Mouse (Mus musculus) bone marrow macrophage, adult 2 months (primary cell): ENCODE data around the gene Taf15. TPM values are rescaled to one million over a fixed set of nuclear protein-coding genes. Genes with fewer than 3 reads are reported as not detected.
"Not testable (repeated sequence)": the region's sequence is repeated elsewhere in the genome, so short reads cannot be mapped to it uniquely, and the experiment has no call there.

ENCODE experiments used
- H3K27ac ChIP-seq: 2 replicates; pipeline ENCODE4 v1.5.1; 2012; ENCODE audit warnings: low read depth, low read length; ENCODE audit not compliant: insufficient read depth
- H3K4me1 ChIP-seq: 2 replicates; pipeline ENCODE4 v1.6.1; 2012; ENCODE audit warnings: low read length; ENCODE audit not compliant: control insufficient read depth, insufficient read depth
- H3K4me3 ChIP-seq: 2 replicates; pipeline ENCODE4 v1.5.1; 2012; ENCODE audit warnings: mild to moderate bottlenecking, low read length, moderate library complexity; ENCODE audit not compliant: insufficient read depth
- CTCF ChIP-seq: IDR thresholded peaks from 2 replicates; pipeline ENCODE4 v1.5.1; 2012; ENCODE audit warnings: low read depth, mild to moderate bottlenecking, low read length, moderate library complexity
- POLR2A ChIP-seq: IDR thresholded peaks from 2 replicates; pipeline ENCODE4 v1.6.1; 2012; ENCODE audit warnings: mild to moderate bottlenecking, low read depth, low read length, borderline replicate concordance
- polyA plus RNA-seq: library from polyadenylated mRNA; stranded (reverse); fragments of >200 nt; gene quantifications from 2 replicates; pipeline ENCODE4 v1.2.4, GENCODE M21; 2012; ENCODE audit not compliant: missing spikeins, insufficient read depth, insufficient read length

Gene Taf15
- polyA plus RNA-seq, 1 experiment, result 81.6 TPM

DNA sequence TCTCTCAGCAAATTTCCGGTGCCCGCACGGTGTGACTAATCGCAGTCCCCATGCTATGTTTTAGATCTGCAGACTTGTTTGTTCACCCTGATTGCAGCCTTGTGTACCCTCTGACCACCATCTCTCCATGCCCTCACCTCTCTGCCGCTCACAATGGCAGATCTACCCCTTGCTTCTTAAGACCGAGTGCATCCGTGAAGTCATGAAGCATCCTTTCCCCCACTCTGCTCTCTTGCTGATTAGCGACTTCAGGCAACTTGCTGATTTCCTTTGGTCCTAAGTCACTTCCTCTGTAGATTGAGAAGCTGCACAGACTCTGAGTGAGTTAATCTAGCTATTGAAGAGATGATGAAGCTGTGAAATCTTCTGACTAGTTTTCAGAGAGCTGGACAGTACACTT lies 61.3 kb downstream of the Taf15 start:
- TF ChIP-seq POLR2A (no peak), CTCF (no peak)
- peaks cover 46% of the 10 kb centered on the region for H3K4me1 ChIP-seq
- H3K4me3 ChIP-seq, result peak overlapping the region; percentile 32
- H3K27ac ChIP-seq, result 0 out of 2 replicates have a peak overlapping the region, but pooled peaks have one; percentile 27

DNA sequence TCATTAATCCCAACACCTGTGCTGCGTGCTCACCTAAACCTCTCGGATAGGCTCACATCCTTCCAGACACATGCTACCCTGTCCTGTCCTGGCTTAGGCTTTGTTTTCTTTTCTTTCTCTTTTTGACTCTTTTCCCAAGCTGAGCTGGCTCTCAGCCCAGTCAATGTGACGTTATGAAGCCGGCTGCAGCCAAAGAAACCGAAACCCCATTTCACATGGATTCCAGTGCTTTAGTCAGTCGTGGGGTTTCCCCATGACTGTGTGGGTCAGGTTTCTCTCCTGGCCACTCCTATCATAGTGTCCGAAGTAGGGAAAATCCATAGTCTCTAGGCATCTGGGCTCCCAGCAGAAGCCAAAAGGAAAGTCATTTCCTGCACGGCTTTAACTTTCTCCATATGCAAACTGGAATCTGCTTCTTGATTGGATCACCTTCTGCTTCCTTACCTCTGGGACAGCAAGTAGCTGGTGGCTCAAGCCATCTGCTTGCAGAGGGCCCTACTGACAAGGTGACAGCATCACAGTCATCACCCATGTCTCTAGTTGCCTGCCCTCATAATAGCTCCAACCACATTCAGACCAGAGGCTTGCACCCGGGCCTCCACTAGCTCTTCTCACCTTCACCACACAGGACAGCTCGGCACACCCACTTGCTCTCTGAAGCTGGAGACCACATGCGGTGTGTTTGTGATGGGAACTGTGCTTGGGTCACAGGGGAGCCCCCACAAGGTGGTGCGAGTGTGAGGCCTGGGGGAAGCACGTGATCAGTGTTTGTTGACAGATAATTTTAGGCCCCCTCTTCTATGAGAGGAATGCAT lies 61.9 kb downstream of the Taf15 start:
- H3K27ac ChIP-seq, result 0 out of 2 replicates have a peak overlapping the region, but pooled peaks have one; percentile 27
- TF ChIP-seq CTCF (no peak), POLR2A (no peak)
- H3K4me3 ChIP-seq, result peak overlapping the region; percentile 32
- peaks cover 46% of the 10 kb centered on the region for H3K4me1 ChIP-seq

DNA sequence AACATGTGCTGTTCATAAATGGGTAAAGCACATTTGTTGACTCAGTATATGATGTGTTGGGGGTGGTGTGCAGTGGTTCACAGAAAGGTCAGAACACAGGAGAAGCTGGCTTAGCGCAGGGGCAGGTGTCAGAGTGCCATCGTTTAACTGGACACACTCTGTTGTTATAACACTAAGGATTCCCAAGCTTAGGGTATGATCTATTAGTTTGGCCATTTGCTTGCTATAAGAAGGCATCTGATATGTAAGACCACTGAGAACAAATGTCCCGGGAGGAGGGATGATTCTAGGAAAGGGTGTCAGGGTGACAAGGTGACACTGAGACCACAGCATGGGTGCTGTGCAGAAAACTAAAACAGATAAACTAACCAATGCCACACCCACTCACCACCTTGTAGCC lies 63.9 kb downstream of the Taf15 start:
- TF ChIP-seq POLR2A (no peak), CTCF (no peak)
- Histone ChIP-seq H3K4me3 (no peak overlapping the region), H3K4me1 (peaks cover 58% of the 10 kb centered on the region), H3K27ac (no peak overlapping the region)

DNA sequence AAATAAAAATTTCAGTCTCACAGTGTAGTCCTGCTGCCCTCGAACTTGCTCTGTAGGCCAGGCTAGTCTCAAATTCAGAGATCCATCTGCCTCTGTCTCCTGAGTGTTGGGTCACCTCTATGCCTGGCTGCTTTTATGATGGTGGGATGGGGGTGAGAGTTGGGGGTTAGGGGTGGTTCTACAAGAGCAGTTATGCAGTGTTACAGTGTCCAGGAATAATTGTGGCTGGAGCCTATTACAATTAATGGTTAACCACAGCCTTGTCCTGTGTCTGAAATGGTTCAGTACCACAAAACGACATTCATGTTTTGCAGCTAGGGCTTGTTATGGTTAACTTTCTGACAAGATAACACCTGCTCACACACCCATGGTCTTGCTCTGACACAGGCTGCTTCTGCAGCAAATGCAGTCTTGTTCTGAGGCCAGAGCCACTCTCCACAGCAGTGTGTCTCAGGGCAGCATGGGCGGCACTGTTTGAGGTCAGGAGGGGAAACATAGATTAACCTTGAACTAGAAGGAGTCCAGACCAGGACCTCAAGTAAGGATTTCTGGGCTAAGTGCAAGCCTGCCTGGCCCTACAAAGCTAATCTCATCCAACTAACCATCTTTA lies 65.9 kb downstream of the Taf15 start:
- TF ChIP-seq POLR2A, result no peak
- no peak for TF ChIP-seq CTCF
- Histone ChIP-seq H3K4me3 (no peak overlapping the region), H3K27ac (no peak overlapping the region), H3K4me1 (peaks cover 56% of the 10 kb centered on the region)

DNA sequence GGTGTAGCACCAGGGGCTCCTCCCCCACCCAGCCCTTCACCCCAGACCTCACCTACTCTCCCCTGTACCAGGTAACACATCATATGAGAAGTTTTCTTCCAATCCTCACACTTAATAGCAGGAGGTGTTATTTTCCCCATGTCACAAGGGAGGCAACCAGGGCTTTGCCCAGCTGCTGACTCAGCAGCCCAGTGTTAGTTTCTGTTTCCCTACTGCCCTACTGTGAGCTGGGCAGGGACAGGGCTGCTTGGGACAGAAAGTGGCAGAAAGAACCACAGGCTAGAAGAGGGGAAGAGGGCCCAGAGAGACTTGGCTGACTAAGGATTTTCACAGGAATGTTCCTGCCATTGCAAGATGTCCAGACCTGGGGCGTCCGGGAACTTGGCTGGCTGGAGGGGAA lies 68.0 kb downstream of the Taf15 start:
- peaks cover 46% of the 10 kb centered on the region for H3K4me1 ChIP-seq
- H3K4me3 ChIP-seq, result no peak overlapping the region
- peak overlapping the region; percentile 61 for H3K27ac ChIP-seq
- no peak for TF ChIP-seq CTCF
- no peak for TF ChIP-seq POLR2A

DNA sequence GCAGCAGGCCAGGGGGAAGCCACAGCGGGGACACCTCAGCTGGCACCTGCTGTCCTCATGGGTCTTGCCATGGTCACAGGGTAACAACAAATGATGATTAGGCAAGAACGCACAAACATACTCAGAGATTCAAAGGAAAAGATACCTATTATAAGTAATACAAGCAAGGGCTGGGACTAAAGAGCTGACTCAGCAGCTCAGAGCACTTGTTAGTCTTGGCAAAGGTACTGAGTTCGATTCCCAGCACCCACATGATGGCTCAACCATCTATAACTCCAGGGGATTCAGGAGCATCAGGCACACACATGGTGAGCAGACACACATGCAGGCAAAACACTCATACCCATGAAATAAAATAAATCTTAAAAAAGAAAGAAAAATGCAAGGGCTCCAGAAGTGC lies 68.5 kb downstream of the Taf15 start:
- H3K4me1 ChIP-seq, result peaks cover 41% of the 10 kb centered on the region
- no peak overlapping the region for H3K4me3 ChIP-seq
- no peak for TF ChIP-seq CTCF
- no peak for TF ChIP-seq POLR2A
- peak overlapping the region; percentile 61 for H3K27ac ChIP-seq

GRCm38 (mm10) chr11:83544214-83544613 lies 71.3 kb downstream of the Taf15 start:
- TF ChIP-seq POLR2A (no peak), CTCF (no peak)
- H3K4me3 ChIP-seq, result no peak overlapping the region
- H3K4me1 ChIP-seq, result peaks cover 40% of the 10 kb centered on the region
- H3K27ac ChIP-seq, result peak overlapping the region; percentile 60

GRCm38 (mm10) chr11:83550186-83550632 lies 77.3 kb downstream of the Taf15 start:
- Histone ChIP-seq H3K4me1 (peaks cover 21% of the 10 kb centered on the region), H3K4me3 (peak overlapping the region; percentile 9), H3K27ac (peak overlapping the region; percentile 24)
- TF ChIP-seq POLR2A (no peak), CTCF (no peak)

DNA sequence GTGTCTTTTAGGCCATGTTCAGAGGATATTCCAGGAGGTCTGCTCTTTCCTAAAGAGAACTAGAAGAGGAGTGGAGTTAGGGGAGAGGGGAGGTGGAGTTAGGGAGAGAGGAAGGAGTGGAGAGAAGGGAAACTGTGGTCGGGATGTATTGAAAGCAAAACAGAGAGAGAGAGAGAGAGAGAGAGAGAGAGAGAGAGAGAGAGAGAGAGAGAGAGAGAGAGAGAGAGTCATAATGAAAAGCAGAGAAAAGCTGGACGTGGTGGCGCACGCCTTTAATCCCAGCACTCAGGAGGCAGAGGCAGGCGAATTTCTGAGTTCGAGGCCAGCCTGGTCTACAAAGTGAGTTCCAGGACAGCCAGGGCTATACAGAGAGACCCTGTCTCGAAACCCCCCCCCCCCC lies 78.2 kb downstream of the Taf15 start:
- H3K27ac ChIP-seq, H3K4me3 ChIP-seq: not testable (repeated sequence)
- peaks cover 21% of the 10 kb centered on the region for H3K4me1 ChIP-seq

GRCm38 (mm10) chr11:83551668-83552067 lies 78.8 kb downstream of the Taf15 start:
- Histone ChIP-seq H3K27ac (no peak overlapping the region), H3K4me1 (peaks cover 23% of the 10 kb centered on the region), H3K4me3 (no peak overlapping the region)
- no peak for TF ChIP-seq CTCF
- TF ChIP-seq POLR2A, result no peak

Other genes with a start within 250 kb of the Taf15 start
- not detected in 2 replicates for gene Slfn14, start 186.4 kb upstream of the Taf15 start, polyA plus RNA-seq
- gene Ap2b1, start 174.1 kb upstream of the Taf15 start, polyA plus RNA-seq, result 59.5 and 69.7 TPM in 2 replicates
- 6.2 and 12.2 TPM in 2 replicates for gene Pex12, start 170.5 kb upstream of the Taf15 start, polyA plus RNA-seq
- gene Rasl10b, start 63.9 kb upstream of the Taf15 start, polyA plus RNA-seq, result not detected in 2 replicates
- not detected in 2 replicates for gene Gas2l2, start 43.6 kb upstream of the Taf15 start, polyA plus RNA-seq
- gene 1700020L24Rik, start 35.4 kb upstream of the Taf15 start, polyA plus RNA-seq, result not detected in 2 replicates
- 0.57 and 0.58 TPM in 2 replicates for gene Mmp28, start 10.0 kb upstream of the Taf15 start, polyA plus RNA-seq
- gene Heatr9, start 49.1 kb downstream of the Taf15 start, polyA plus RNA-seq, result not detected in 2 replicates
- 18.6 and 24.6 TPM in 2 replicates for gene Ccl5, start 57.4 kb downstream of the Taf15 start, polyA plus RNA-seq
- 650 and 692 TPM in 2 replicates for gene Ccl9, start 105.5 kb downstream of the Taf15 start, polyA plus RNA-seq
- gene Ccl6, start 120.0 kb downstream of the Taf15 start, polyA plus RNA-seq, result 168 and 174 TPM in 2 replicates
- gene Rpl9-ps1, start 172.5 kb downstream of the Taf15 start, polyA plus RNA-seq, result not detected in 2 replicates
- 129 and 135 TPM in 2 replicates for gene Ccl3, start 176.3 kb downstream of the Taf15 start, polyA plus RNA-seq
- 78.8 and 104 TPM in 2 replicates for gene Ccl4, start 189.5 kb downstream of the Taf15 start, polyA plus RNA-seq
- 530 and 532 TPM in 2 replicates for gene Wfdc17, start 230.9 kb downstream of the Taf15 start, polyA plus RNA-seq
- 1.9 and 2.4 TPM in 2 replicates for gene Wfdc18, start 235.9 kb downstream of the Taf15 start, polyA plus RNA-seq